Mouse (Mus musculus) embryonic fibroblast, embryonic 13.5 days (primary cell): ENCODE measurements around the gene AF366264.

Experiments
- CTCF ChIP-seq: IDR thresholded peaks from 2 replicates; pipeline ENCODE4 v1.5.1; 2011; ENCODE audit warnings: mild to moderate bottlenecking, control low read depth, low read length, moderate library complexity, borderline replicate concordance; ENCODE audit not compliant: insufficient read depth
- POLR2A ChIP-seq: IDR thresholded peaks from 2 replicates; pipeline ENCODE4 v1.6.1; 2011; ENCODE audit warnings: low read depth, mild to moderate bottlenecking, control low read depth, low read length, moderate library complexity

DNA sequence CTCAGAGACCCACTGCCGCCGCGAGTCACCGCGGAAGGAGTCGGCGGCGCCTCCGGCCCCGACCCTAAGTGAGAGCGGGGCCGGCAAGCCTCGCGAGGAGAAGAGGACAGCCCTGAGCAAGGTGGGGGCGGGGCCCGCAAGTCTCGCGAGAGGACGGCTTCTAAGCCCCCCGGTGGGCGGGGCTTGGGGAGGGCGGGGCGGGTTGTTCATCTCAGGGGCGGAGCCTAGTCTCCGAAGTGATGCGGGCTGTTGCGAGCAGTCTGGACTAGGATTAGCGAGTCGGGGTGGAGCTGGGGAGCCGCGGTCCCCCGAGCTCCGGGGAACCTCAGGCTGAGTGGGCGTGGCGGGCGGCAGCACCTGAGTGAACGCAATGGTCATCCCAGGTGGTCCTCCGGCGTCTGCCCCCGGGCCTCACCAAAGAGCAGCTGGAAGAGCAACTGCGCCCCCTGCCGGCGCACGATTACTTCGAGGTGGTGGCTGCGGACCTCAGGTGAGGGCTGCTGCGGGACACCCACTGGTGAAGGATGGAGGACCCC lies 52.4 kb downstream of the AF366264 start:
- TF ChIP-seq CTCF = peak; percentile 67
- peak; percentile 58 for TF ChIP-seq POLR2A
